Mouse (Mus musculus) liver (tissue): ENCODE results near the gene Mcat.

ENCODE experiments used
- DNase-seq: peaks from one replicate; pipeline ENCODE4 v3.0.0-alpha.2; 2020; ENCODE audit warnings: mixed read lengths

Mcat gene

DNA sequence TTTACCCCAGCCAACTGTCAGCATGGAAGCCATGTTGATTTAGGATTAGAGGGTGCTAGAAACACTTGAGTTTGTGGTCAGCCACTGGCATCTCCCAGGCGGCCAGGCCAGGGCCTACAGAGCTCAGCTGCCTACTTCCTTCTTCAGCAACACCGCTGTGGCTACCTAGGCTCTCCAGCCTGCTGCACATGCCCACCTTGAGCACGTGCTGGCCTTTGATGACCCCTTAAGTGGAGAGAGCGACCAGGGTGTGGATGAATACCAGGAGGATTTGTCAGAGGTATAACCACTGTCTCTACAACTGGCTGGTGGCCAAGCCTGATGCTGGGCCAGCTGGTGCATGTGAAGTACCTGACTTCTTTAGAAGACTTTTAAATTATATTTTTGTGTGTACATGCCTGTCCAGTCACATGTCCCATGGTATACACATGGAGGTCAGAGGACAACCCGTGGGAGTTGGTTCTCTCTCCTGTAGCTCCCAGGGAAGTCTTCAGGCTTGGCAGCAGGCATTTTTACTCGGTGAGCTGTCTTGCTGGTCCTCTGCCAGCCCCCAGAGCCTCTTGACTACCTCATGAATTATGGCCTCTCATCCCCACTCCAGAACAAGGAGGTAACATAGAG, 11.3 kb upstream of the Mcat start:
- no peak for DNase-seq

DNA sequence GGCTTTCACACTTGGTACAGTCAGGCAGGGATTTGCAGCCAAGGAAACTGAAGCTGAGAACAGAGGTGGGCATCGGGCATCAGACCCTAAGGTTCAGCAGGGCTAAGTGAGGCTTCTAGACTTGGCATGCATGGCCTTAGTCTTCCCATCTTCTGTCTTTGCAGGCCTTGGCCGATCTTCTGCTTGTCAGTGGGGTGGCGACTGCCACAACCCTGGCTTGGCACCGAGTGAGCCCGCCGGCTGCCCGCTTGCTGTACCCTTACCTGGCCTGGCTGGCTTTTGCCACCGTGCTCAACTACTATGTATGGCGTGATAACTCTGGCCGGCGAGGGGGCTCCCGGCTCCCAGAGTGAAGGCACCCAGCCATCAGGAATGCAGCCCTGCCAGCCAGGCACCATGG, 10.0 kb upstream of the Mcat start:
- DNase-seq, result no peak

DNA sequence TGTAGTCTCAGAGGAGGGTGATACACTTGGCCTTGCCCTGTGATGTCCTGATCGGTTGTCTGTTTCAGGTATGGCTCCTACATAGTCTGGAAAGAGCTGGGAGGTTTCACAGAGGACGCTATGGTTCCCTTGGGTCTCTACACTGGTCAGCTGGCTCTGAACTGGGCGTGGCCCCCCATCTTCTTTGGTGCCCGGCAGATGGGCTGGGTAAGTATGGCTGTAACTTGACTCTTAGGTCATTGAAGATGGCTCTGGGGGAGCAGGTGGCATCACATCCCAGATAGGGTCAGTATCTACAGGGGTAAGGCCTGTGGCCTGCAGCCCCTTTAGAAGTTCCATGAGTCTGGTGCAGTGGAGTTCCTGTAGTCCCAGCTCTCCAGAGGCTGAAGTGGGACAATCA, 8.5 kb upstream of the Mcat start:
- no peak for DNase-seq

- DNase-seq, result no peak
These were observed 8.0 kb upstream of the Mcat start for GRCm38 (mm10) chr15:83571636-83572035.

DNA sequence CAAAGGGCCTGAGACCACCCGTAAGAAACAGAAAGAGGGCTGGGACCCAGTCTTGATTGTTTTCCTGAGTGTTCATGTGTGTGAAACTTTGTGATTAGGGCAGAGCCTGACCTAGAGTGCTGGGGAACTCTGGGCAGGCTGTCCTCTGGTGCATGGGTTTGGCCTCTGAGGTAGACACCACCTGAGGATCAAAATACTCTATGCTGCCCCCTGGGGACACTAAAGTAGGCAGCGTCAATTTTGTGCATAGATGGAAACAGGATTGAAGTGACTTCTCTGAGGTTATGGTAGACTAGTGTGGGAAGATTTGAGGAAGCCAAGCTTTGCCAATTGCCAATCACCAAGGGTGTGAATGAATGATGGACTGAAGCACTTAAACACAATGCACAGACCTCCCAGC, 7.1 kb upstream of the Mcat start:
- DNase-seq, result no peak

GRCm38 (mm10) chr15:83569682-83570081, 6.1 kb upstream of the Mcat start:
- no peak for DNase-seq

DNA sequence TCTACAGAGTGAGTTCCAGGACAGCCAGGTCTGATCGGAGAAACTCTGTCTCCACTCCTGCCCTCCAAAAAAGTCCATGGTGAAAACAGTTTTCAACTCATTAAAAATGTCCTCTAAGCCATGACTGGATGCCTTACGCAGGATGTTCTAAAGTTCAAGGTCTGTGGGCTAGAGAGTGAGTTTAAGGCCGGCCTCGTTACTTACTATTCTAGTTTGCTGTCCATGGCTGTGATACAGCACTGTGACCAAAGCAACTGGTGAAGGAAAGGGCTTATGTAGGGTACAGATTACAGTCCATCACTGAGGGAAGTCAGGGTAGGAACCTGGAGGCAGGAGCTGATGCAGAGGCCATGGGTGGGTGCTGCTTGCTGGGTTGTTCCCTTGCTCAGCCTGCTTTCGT, 5.0 kb upstream of the Mcat start:
- DNase-seq, result no peak

DNA sequence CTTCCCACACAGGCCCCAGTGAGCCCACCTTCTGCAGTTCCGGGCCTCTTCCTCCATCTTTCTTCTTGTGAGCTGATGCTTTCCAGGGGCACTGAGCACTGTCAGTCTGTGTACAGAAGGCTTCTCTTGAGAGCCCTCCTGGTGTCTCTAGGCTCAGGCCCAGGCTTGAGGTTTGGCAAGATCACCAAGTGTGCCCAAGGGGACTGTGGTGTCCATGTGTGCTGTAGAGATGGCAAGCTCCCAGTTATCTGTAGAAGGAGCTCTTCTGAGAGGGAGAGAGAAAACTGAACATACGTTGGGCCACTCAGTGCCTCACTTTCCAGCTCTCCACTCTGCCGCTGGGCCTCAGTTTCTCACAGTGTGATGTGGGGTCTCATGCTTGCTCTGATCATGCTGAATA, 4.1 kb upstream of the Mcat start:
- DNase-seq, result no peak

DNA sequence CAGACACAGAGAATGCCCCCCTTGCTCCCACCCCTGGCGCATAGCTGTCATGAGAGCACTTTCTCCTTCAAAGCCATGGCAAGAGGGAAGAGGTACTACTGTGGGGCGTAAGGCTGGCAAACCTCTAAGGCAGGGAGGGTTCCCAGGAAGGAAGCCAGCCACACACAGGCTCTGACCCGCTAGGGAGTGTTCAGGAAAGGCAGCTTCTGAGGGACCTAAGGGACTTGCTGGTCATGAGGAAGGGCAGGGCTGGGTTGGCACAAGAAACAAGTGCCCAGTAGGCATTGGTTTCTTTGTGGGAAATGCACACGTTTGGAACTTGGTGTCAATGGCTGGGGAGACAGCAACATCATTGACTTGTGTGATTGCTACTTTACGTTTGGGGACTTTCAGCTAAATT, 2.4 kb upstream of the Mcat start:
- DNase-seq, result no peak

- peak; percentile 90 for DNase-seq
These were observed 1.8 kb upstream of the Mcat start for GRCm38 (mm10) chr15:83565434-83565833.

GRCm38 (mm10) chr15:83563857-83564651, 467 bp upstream of the Mcat start:
- DNase-seq, result peak; percentile 83

DNA sequence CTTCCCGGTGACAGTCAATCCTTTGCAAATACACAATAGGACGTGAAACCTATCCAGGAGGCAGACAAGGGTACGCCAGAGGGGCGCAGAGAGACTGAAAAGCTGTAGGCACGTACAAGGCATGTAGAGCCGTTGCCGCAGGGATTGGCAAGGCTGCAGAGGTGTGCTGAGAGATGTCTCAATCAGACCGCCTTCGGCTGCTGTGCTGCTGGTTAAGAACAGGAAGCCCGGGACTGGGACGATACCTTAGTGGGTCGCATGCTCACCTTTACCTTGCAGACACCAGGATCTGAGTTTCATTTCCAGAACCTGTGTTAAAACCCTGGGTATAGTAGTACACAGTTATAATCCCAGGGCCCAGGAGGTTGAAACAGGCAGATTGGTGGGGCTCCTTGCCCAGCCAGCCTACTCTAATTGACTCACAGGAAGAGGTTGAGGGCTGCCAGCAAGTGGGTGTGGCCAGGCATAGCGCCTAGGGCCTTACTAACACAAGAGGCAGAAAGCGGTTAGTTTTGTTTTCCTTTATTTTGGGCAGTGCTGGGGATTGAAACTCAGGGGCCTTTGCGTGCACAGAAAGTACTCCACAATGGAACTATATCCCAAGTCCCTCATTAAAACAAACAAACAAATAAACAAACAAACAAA, 839 bp downstream of the Mcat start:
- DNase-seq, result peak; percentile 83

DNA sequence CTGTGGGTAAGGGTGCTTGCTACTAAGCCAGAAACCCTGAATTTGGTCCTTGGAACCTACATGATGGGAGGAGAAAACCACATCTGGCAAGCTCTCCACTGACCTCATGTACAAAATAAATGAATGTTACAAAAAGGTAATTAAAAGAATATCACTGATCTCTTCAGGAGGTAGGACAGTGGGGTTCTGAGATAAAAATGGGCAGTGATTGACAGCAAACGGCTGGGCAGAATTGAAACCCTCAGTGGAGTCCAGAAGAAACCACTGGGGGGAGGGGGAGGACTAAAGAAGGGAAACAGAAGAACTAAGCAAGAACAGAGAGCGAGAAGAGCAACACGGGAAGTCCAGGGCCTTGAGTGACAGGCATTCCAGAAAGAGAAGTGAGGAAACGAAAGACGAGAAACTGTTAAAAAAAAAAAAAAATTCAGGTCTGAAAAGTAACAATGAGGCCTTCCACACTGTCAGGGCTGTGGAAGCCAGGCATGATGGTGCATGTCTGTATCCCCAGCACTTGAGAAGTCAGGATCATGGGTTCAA, 2.6 kb downstream of the Mcat start:
- DNase-seq, result no peak

GRCm38 (mm10) chr15:83555161-83555974, 8.2 kb downstream of the Mcat start:
- DNase-seq, result peak; percentile 94

GRCm38 (mm10) chr15:83553831-83554230, 9.8 kb downstream of the Mcat start:
- DNase-seq, result no peak

DNA sequence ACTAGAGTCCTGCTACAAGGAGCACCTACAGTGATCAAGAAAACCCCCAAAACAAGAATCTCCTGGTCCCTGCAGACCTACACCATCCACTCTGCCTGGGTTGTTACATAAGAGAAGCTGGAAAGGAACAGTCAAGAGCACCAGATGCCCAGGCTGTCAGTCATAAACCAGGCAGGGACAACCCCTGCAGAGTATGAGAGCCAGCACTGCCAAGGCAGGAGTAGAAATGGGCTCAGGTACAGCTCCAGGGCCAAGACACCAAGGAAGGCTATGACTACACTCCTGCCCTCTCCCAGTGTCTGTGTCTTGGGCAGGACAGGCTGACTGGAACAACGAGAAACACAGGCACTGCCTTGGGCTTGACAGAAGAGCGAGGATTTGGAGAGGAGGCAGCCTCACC, 13.4 kb downstream of the Mcat start:
- no peak for DNase-seq

DNA sequence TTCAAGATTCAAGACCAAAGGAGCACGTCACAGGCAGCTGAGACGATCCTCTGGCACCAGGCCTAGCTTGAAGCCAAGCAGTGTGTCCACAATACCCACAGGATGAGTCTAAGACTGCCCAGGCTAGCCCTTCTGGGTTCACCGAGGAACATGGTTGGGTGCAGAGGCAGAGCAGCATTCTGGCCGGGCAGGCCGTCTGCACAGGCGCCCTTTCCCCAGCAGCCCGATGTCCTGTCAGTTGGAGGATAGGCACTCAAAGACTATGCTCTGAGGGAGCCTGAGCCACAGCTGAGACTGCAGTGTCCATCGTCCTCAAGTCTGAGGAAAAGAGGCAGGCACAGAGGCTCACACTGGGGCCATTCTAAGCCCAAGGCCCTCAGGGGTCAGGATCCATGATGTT, 16.4 kb downstream of the Mcat start:
- no peak for DNase-seq

GRCm38 (mm10) chr15:83546029-83546428, 17.6 kb downstream of the Mcat start:
- no peak for DNase-seq

GRCm38 (mm10) chr15:83541647-83542287, 21.8 kb downstream of the Mcat start:
- no peak for DNase-seq

GRCm38 (mm10) chr15:83539905-83540304, 23.7 kb downstream of the Mcat start:
- DNase-seq, result no peak

DNA sequence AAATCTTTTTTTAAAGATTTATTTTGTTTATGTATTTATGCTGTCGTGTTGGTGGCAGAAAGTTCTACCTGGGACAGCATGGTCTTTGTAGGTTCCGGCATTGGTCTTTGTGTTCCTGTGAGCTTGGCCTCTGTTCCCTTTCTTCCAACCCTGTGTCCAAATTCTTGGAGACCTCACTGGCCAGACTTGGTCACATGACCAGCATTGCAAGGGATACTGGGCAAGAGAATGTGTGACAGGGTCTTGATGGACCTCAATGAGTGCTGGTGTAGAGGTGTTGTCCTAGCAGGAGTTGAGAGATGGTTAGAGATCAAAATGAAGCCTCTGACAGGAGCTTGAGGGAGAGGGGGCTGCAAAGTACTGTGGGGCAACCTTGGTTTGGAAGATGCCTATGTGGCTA, 24.7 kb downstream of the Mcat start:
- DNase-seq, result no peak

DNA sequence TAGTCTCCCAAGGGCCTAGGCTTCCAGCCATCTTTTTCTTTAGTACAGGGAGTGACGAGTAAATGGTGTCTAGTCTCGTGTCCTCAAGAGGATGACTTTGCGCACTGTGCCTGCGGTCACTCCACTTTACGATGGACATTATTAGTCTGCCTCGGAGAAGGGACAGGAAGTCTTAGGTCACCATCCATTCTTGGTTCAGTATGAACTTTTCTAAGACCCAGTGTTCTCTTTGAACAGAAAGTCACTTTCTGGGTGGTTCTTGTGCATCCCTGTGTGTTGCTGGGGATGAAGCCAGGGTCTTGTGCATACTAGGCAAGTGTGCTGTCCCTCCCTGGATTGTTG, 27.7 kb downstream of the Mcat start:
- DNase-seq, result no peak
